ENCODE assay signal across 18 mouse cellular contexts in genomic region chr2:163394977-163395376, GRCm38 (mm10). TPM values are rescaled to one million over a fixed set of nuclear protein-coding genes. Genes with fewer than 3 reads are reported as not detected.
DNase-seq lines count a peak whose midpoint lies in the region; ATAC-seq and TF ChIP-seq lines count a peak whose summit lies in the region.
"Had no signal": no experiment of that assay in that cellular context is flagged by ENCODE, and none has a peak within 500 bp of the region (broad histone marks: within the 10 kb centered on the region; RNA-seq: fewer than 3 reads in every experiment).

No protein-coding gene starts in this region.

- no peak for TF ChIP-seq CTCF in gastrocnemius, adult 2 months (IDR thresholded peaks at IDR 0.05)
- no peak for TF ChIP-seq CTCF in lung, postnatal 0 days (IDR thresholded peaks at IDR 0.05)

- no peak overlapping the region for H3ac ChIP-seq in myocyte (ENCODE audit: control insufficient read depth, insufficient read length)

- peaks cover 77% of the 10 kb centered on the region for H3K79me2 ChIP-seq in myocyte (ENCODE audit: control insufficient read depth, insufficient read depth)

- H3K36me3 ChIP-seq in lung, postnatal 0 days (ENCODE audit: insufficient read depth, low read length): no peaks in the 10 kb centered on the region
- no peaks in the 10 kb centered on the region for H3K36me3 ChIP-seq in myocyte (ENCODE audit: control insufficient read depth, insufficient read depth)
- H3K36me3 ChIP-seq: forebrain, embryonic 12.5 days; hindbrain, embryonic 12.5 days; limb, embryonic 12.5 days; liver, embryonic 13.5 days; midbrain, embryonic 13.5 days had no signal

- peak overlapping the region; percentile 19; the same call in 1 of the 2 replicates for H3K4me2 ChIP-seq in lung, postnatal 0 days (replicated peaks; ENCODE audit: low read depth, low read length)
- H3K4me2 ChIP-seq in myocyte (ENCODE audit: low read depth): peak overlapping the region; percentile 77
- H3K4me2 ChIP-seq: forebrain, embryonic 12.5 days; hindbrain, embryonic 12.5 days; limb, embryonic 12.5 days; liver, embryonic 13.5 days; midbrain, embryonic 13.5 days had no signal

- H3K4me1 ChIP-seq in lung, postnatal 0 days (ENCODE audit: insufficient read depth, low read depth, low read length): no peaks in the 10 kb centered on the region
- H3K4me1 ChIP-seq: liver, embryonic 13.5 days had no signal

- WGBS in lung, postnatal 0 days: 60% methylated on average over 6 of the region's 6 CpGs

- H3K27me3 ChIP-seq in lung, postnatal 0 days (replicated peaks; ENCODE audit: insufficient read depth, low read length): no peaks in the 10 kb centered on the region
- H3K27me3 ChIP-seq in myocyte (ENCODE audit: control insufficient read depth, insufficient read depth, insufficient read length): no peaks in the 10 kb centered on the region

- DNase-seq in gastrocnemius, adult 2 months: peak; percentile 41
- DNase-seq in gastrocnemius, postnatal 36 days: no peak
- no peak for DNase-seq in lung, postnatal 0 days (ENCODE audit: low spot score)
- DNase-seq in lung, postnatal 4 days: no peak
- no peak for DNase-seq in spleen, postnatal 10 days (ENCODE audit: low spot score in 2 of 2)
- no peak for DNase-seq in left cerebral cortex, adult 11 months (ENCODE audit: low spot score)
- DNase-seq: cerebellum, postnatal 14 days; kidney, postnatal 10 days; liver, embryonic 13.5 days; thymus, postnatal 14 days had no signal

- intact Hi-C loops in gastrocnemius, adult 2 months (cut with DNase I): no loop called here
- intact Hi-C loops in gastrocnemius, postnatal 36 days (cut with DNase I): loop anchor here (5.0 to 10.0 kb wide), 2 partner anchors 33 to 470 kb away; no protein-coding TSS in a partner anchor

- H3K9ac ChIP-seq in lung, postnatal 0 days (replicated peaks; ENCODE audit: low read depth): no peak overlapping the region
- H3K9ac ChIP-seq: forebrain, embryonic 12.5 days; hindbrain, embryonic 12.5 days; limb, embryonic 12.5 days; liver, embryonic 13.5 days; midbrain, embryonic 13.5 days had no signal

- no peak for TF ChIP-seq EP300 in lung, postnatal 0 days (IDR thresholded peaks at IDR 0.05)

- peak overlapping the region; percentile 86 for H3K4me3 ChIP-seq in gastrocnemius, adult 2 months
- no peak overlapping the region for H3K4me3 ChIP-seq in lung, postnatal 0 days (ENCODE audit: low read depth, low read length)
- H3K4me3 ChIP-seq in myocyte: peak overlapping the region; percentile 89
- H3K4me3 ChIP-seq: forebrain, embryonic 12.5 days; hindbrain, embryonic 12.5 days; limb, embryonic 12.5 days; liver, embryonic 13.5 days; midbrain, embryonic 13.5 days had no signal

- peak; percentile 46 for TF ChIP-seq POLR2A in myocyte (IDR thresholded peaks at IDR 0.05; ENCODE audit: insufficient read length, low read depth)

- ATAC-seq in lung, postnatal 0 days: no peak
- no peak for ATAC-seq in activated CD4-positive, CD25-positive, alpha-beta regulatory T cell, adult 4 months
- ATAC-seq: inflammation-experienced regulatory T-cells, adult 6 months; midbrain, embryonic 13.5 days had no signal

- H3K9me3 ChIP-seq in lung, postnatal 0 days (ENCODE audit: low read length): no peaks in the 10 kb centered on the region
- H3K9me3 ChIP-seq: forebrain, embryonic 12.5 days; hindbrain, embryonic 12.5 days; limb, embryonic 12.5 days; liver, embryonic 13.5 days; midbrain, embryonic 13.5 days had no signal

- H3K27ac ChIP-seq in gastrocnemius, adult 2 months: peak overlapping the region; percentile 93
- no peak overlapping the region for H3K27ac ChIP-seq in lung, postnatal 0 days (ENCODE audit: low read length)
- H3K27ac ChIP-seq: forebrain, embryonic 12.5 days; hindbrain, embryonic 12.5 days; limb, embryonic 12.5 days; liver, embryonic 13.5 days; midbrain, embryonic 13.5 days had no signal

TF ChIP-seq in myocyte, 11 proteins besides CTCF, POLR2A, EP300 and RAD21:
- TF ChIP-seq TCF3 (IDR thresholded peaks at IDR 0.05; ENCODE audit: insufficient read length, low read depth) (no peak), POLR2AphosphoS2 (IDR thresholded peaks at IDR 0.05; ENCODE audit: insufficient read length, low read depth) (peak; percentile 41)

RNA-seq across cellular contexts. Expression of gene Jph2, which starts 2.8 kb away (rescaled TPM):
- 100 to 1,000 TPM; 424 to 437 TPM for total RNA-seq in gastrocnemius, adult 2 months (2021)
- 100 to 1,000 TPM; 427 to 468 TPM for total RNA-seq in gastrocnemius, postnatal 36 days (2021)
- polyA plus RNA-seq in lung, postnatal 0 days (2015; fragmentation: Nextera tagmentation; extraction: Ambion mirVana): 4.0 and 6.0 TPM in 2 replicates
- 217 TPM for polyA plus RNA-seq in myocyte (2012; fragmentation: generic; extraction: Trizol)
- polyA plus RNA-seq in activated CD4-positive, CD25-positive, alpha-beta regulatory T cell, adult 4 months (2017; shearing (Covaris generic)): not detected
- polyA plus RNA-seq: inflammation-experienced regulatory T-cells, adult 6 months had no signal

RNA-seq across cellular contexts. Expression of gene Oser1, which starts 29.5 kb away (rescaled TPM):
- 10 to 100 TPM; 32.4 to 38.2 TPM for total RNA-seq in gastrocnemius, adult 2 months (2021)
- total RNA-seq in gastrocnemius, postnatal 36 days (2021): 10 to 100 TPM; 31.3 to 32.4 TPM
- 73.8 and 74.6 TPM in 2 replicates for polyA plus RNA-seq in lung, postnatal 0 days (2015; fragmentation: Nextera tagmentation; extraction: Ambion mirVana)
- 30.3 TPM for polyA plus RNA-seq in myocyte (2012; fragmentation: generic; extraction: Trizol)
- 100 to 1,000 TPM; 107 to 116 TPM for polyA plus RNA-seq in activated CD4-positive, CD25-positive, alpha-beta regulatory T cell, adult 4 months (2017; shearing (Covaris generic))

RNA-seq across cellular contexts. Expression of gene Gdap1l1, which starts 43.3 kb away (rescaled TPM):
- total RNA-seq in gastrocnemius, adult 2 months (2021): not detected
- not detected for total RNA-seq in gastrocnemius, postnatal 36 days (2021)
- 0.37 and 0.43 TPM in 2 replicates for polyA plus RNA-seq in lung, postnatal 0 days (2015; fragmentation: Nextera tagmentation; extraction: Ambion mirVana)
- polyA plus RNA-seq in myocyte (2012; fragmentation: generic; extraction: Trizol): 0.43 TPM
- not detected for polyA plus RNA-seq in activated CD4-positive, CD25-positive, alpha-beta regulatory T cell, adult 4 months (2017; shearing (Covaris generic))
- total RNA-seq: MEL had no signal

Comparison
In these comparisons a context has a peak if more than half of its experiments do, and no peak if none do; other contexts are left out.
1. RNA of gene Jph2, which starts 2.8 kb away (polyA plus RNA-seq): 217 TPM in myocyte (single experiment); 4.0 to 6.0 TPM in lung, postnatal 0 days and not detected in activated CD4-positive, CD25-positive, alpha-beta regulatory T cell, adult 4 months; every median in the first group is over 10 times any median in the second.